Mouse (Mus musculus): Measurements from ENCODE around the gene Tbc1d24.

DNA sequence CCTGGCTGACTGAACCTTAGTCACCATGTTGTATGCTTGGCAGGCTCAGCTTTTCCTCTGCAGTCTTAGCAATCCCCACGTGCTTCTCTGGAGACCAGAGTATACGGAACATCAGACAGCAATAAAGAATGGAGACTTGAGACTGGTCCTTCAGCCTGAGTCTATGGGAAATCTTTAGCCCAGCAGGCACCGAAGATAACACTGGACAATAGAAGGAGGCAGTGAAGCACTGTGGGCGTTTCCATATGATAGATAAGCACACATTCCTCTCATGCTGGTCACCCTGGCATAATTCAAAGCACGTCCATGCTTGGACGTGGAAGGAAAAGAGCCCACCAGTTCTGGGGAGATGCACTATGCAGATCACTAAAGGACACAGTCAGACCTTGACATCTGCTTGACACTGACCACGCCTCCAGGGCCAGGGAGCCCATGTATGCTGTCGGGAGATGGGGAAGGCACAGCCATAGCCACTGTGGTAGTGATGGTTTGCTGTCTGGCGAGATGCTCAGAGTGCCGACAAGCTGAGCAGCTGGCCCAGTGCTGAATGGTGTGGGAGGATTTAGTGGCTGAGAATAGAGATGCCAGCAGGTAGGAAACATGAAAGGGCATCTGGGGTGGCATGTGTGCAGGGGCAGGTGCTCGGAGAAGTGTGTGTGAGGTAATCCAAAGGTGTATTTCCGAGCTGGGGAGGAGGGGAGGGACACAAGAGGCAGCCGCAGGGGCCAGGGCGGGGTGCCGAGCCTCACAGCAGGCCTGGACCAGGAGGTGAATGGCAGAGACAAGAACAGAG, 8.1 kb downstream of the Tbc1d24 start:
- TF ChIP-seq CTCF (IDR thresholded peaks at IDR 0.05; ENCODE audit: extremely low read depth, insufficient read depth, low read length), result no peak
- TF ChIP-seq POLR2A (IDR thresholded peaks at IDR 0.05; ENCODE audit: extremely low read depth, insufficient read depth, low read length), result no peak

All from cortical plate, adult 2 months (tissue).